Mouse (Mus musculus) heart, postnatal 0 days (tissue): ENCODE measurements around the gene Olig3. TPM values are rescaled to one million over a fixed set of nuclear protein-coding genes. Genes with fewer than 3 reads are reported as not detected.
"Not testable (repeated sequence)": the region's sequence is repeated elsewhere in the genome, so short reads cannot be mapped to it uniquely, and the experiment has no call there.

Source experiments
- ATAC-seq: fragments of 200-750 bp; cut with Nextera tagmentation; 2 replicates; pipeline ENCODE4 v1.8.0; 2017; ENCODE audit warnings: low read depth, moderate number of reproducible peaks, moderate library complexity; ENCODE audit not compliant: insufficient read depth
- DNase-seq: peaks from one replicate; pipeline ENCODE4 v3.0.0-alpha.2; 2016; ENCODE audit warnings: low spot score
- H3K27ac ChIP-seq: fragments of 300-500 bp; sonication (generic); 2 replicates; pipeline ENCODE4 v1.5.1; 2014; ENCODE audit warnings: low read depth, mild to moderate bottlenecking
- H3K27me3 ChIP-seq: fragments of 300-500 bp; sonication (generic); 2 replicates; pipeline ENCODE4 v1.6.1; 2014; ENCODE audit warnings: low read length, mixed read lengths; ENCODE audit not compliant: control insufficient read depth, insufficient read depth
- H3K36me3 ChIP-seq: fragments of 300-500 bp; sonication (generic); replicated peaks from 2 replicates; pipeline ENCODE4 v1.6.1; 2014; ENCODE audit warnings: low read length, mixed read lengths; ENCODE audit not compliant: control insufficient read depth, insufficient read depth
- H3K4me1 ChIP-seq: fragments of 300-500 bp; sonication (generic); 2 replicates; pipeline ENCODE4 v1.6.1; 2014; ENCODE audit warnings: antibody characterized with exemption; ENCODE audit not compliant: control insufficient read depth, insufficient read depth
- H3K4me2 ChIP-seq: fragments of 300-500 bp; sonication (generic); 2 replicates; pipeline ENCODE4 v1.6.1; 2014; ENCODE audit warnings: low read depth, mild to moderate bottlenecking, low read length, moderate library complexity
- H3K4me3 ChIP-seq: fragments of 300-500 bp; sonication (generic); 2 replicates; pipeline ENCODE4 v1.5.1; 2014; ENCODE audit warnings: low read depth, low read length
- H3K9ac ChIP-seq: fragments of 300-500 bp; sonication (generic); replicated peaks from 2 replicates; pipeline ENCODE4 v1.6.1; 2014; ENCODE audit warnings: low read depth, low read length, mixed read lengths
- H3K9me3 ChIP-seq: fragments of 300-500 bp; sonication (generic); replicated peaks from 2 replicates; pipeline ENCODE4 v1.6.1; 2016; ENCODE audit warnings: low read length; ENCODE audit not compliant: control insufficient read depth
- CTCF ChIP-seq: IDR thresholded peaks from 2 replicates; pipeline ENCODE4 v1.5.1; 2016; ENCODE audit warnings: antibody characterized with exemption, control low read depth, low read depth
- EP300 ChIP-seq: IDR thresholded peaks from 2 replicates; pipeline ENCODE4 v1.6.1; 2016; ENCODE audit warnings: antibody characterized with exemption, low read depth
- WGBS: fragments of 180-500 bp; shearing (Covaris S2); extraction: QIAGEN DNeasy Blood & Tissue Kit; methylation state at CpG from one replicate; pipeline ENCODE4 v1.1.7; 2014; 5-methylcytosine and 5-hydroxymethylcytosine counted together
- polyA plus RNA-seq: library from polyadenylated mRNA; unstranded; fragments of >200 nt; fragmentation: Nextera tagmentation; extraction: Ambion mirVana; gene quantifications from 2 replicates; pipeline ENCODE4 v1.2.1, GENCODE M21; 2015
- total RNA-seq: library from RNA; depleted of rRNA; stranded (reverse); fragments of >200 nt; gene quantifications from 2 replicates; pipeline ENCODE4 v1.2.3, GENCODE M21; 2014; ENCODE audit warnings: low replicate concordance

Olig3 gene
- total and polyA plus RNA-seq, 2 experiments from 2014 or later: not detected

DNA sequence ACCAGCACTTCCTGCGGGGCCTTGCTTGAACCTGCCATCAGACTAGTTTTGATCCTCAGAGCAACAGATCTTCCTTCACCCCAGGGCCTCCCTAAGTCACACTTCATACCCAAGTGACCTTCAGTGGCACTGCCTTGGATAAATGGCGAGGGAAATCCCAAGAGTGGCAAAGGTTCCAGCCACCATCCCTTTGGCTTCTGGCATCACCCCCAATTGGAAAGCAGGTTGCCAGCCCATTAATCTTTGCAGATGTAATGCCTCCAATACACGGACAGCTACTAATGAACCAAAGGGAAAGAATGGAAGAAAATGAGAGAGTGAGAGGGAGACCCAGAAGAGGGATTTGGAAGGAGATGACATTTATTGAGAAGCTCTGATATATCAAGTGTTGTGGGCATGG is 18.0 kb downstream of the Olig3 start:
- no peak overlapping the region for H3K9ac ChIP-seq
- 81% methylated on average over 3 of the region's 3 CpGs for WGBS
- no peak for ATAC-seq
- TF ChIP-seq EP300 (no peak), CTCF (no peak)
- H3K4me2 ChIP-seq: no peak overlapping the region
- H3K27ac ChIP-seq: no peak overlapping the region
- H3K4me3 ChIP-seq: no peak overlapping the region
- H3K36me3 ChIP-seq: no peaks in the 10 kb centered on the region
- no peaks in the 10 kb centered on the region for H3K27me3 ChIP-seq
- no peaks in the 10 kb centered on the region for H3K4me1 ChIP-seq
- no peak for DNase-seq
- H3K9me3 ChIP-seq: no peaks in the 10 kb centered on the region

DNA sequence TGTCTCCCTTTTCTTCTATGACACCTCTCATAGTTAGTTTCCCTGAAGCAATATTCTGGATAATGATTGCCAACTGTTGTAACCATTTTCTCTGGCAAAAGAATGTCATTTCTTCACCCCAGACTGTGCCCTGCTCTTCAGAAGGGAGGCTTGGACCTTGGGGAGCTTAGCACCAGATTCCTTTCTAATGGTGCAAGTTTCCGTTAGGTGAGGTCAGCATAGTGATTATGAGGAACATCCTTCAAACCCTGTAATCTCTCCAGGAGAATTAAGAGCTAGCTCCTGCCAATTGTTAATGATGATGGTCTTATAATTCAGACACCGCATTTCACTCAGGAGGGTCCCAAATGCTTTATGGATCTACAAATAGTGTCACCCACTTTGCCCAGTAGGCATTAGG is 19.5 kb downstream of the Olig3 start:
- Histone ChIP-seq H3K27me3 (no peaks in the 10 kb centered on the region), H3K4me1 (no peaks in the 10 kb centered on the region), H3K4me2 (no peak overlapping the region), H3K27ac (no peak overlapping the region), H3K4me3 (no peak overlapping the region), H3K36me3 (no peaks in the 10 kb centered on the region), H3K9me3 (no peaks in the 10 kb centered on the region), H3K9ac (no peak overlapping the region)
- DNase-seq (no peak), ATAC-seq (no peak)
- TF ChIP-seq EP300 (no peak), CTCF (no peak)
- WGBS: 84% methylated on average over 2 of the region's 2 CpGs

GRCm38 (mm10) chr10:19380971-19381370 is 24.6 kb downstream of the Olig3 start:
- not testable (repeated sequence) for H3K9ac ChIP-seq, H3K36me3 ChIP-seq, ATAC-seq, DNase-seq, H3K4me2 ChIP-seq, H3K27me3 ChIP-seq, H3K9me3 ChIP-seq, H3K4me3 ChIP-seq, H3K4me1 ChIP-seq, H3K27ac ChIP-seq
- WGBS: 92% methylated on average over 1 of the region's 1 CpGs

DNA sequence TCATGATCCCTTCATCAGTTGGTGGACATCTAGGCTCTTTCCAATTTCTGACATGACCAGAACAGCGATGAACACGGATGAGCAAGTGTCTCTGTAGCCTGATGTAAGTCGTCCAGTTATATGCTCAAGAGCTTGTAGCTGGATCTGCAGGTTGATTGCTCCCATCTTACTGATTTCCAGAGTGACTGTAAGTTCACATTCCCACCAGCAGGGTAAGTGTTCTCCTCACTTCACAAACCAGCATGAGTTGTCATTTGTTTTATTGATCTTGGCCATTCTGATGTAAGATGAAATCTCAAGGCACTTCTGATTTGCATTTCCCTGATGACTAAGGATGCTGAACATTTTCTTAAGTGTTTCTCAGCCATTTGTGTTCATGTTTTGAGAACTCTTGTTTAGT is 27.8 kb downstream of the Olig3 start:
- no peak overlapping the region for H3K4me2 ChIP-seq
- DNase-seq (no peak), ATAC-seq (no peak)
- 78% methylated on average over 3 of the region's 3 CpGs for WGBS
- no peak overlapping the region for H3K9ac ChIP-seq
- no peaks in the 10 kb centered on the region for H3K36me3 ChIP-seq
- no peaks in the 10 kb centered on the region for H3K27me3 ChIP-seq
- no peak overlapping the region for H3K4me3 ChIP-seq
- TF ChIP-seq CTCF (no peak), EP300 (no peak)
- no peaks in the 10 kb centered on the region for H3K4me1 ChIP-seq
- no peaks in the 10 kb centered on the region for H3K9me3 ChIP-seq
- no peak overlapping the region for H3K27ac ChIP-seq

DNA sequence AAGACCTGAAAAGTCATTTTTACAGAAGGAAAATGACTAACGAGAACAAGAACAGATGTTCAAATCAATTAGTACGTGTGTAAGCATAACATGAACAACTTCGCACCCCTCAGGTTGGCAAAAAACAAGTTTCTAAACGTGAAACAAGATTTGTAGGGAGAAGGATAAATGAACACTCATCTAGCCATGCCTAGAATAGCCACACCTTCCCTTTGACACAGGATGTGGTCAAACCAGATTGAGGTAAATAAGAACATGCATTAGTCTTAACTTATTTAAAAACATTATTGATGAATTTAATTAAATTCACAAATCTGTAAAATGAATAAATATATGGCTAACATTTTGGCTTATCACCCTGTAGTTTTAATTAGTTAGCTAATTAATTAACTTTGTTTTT is 35.5 kb downstream of the Olig3 start:
- H3K9ac ChIP-seq: no peak overlapping the region
- H3K9me3 ChIP-seq: no peaks in the 10 kb centered on the region
- no peak overlapping the region for H3K4me3 ChIP-seq
- no peaks in the 10 kb centered on the region for H3K36me3 ChIP-seq
- no peak for DNase-seq
- H3K27me3 ChIP-seq: no peaks in the 10 kb centered on the region
- TF ChIP-seq CTCF (no peak), EP300 (no peak)
- H3K4me2 ChIP-seq: no peak overlapping the region
- no peak overlapping the region for H3K27ac ChIP-seq
- no peaks in the 10 kb centered on the region for H3K4me1 ChIP-seq
- 83% methylated on average over 4 of the region's 4 CpGs for WGBS
- ATAC-seq: no peak

- ATAC-seq (no peak), DNase-seq (no peak)
- WGBS: 59% methylated on average over 9 of the region's 9 CpGs
- Histone ChIP-seq H3K4me2 (no peak overlapping the region), H3K27ac (no peak overlapping the region), H3K4me1 (no peaks in the 10 kb centered on the region), H3K4me3 (no peak overlapping the region), H3K36me3 (no peaks in the 10 kb centered on the region), H3K9me3 (no peaks in the 10 kb centered on the region), H3K27me3 (no peaks in the 10 kb centered on the region), H3K9ac (no peak overlapping the region)
- TF ChIP-seq CTCF (no peak), EP300 (no peak)
Observed at GRCm38 (mm10) chr10:19396485-19397137, 40.3 kb downstream of the Olig3 start.
